Mouse (Mus musculus): ENCODE results near the gene Rad9a. TPM values are rescaled to one million over a fixed set of nuclear protein-coding genes. Genes with fewer than 3 reads are reported as not detected.

The Rad9a gene
- polyA plus RNA-seq, 1 experiment, result 31.9 TPM

- no peak for TF ChIP-seq CTCF (IDR thresholded peaks at IDR 0.05; ENCODE audit: borderline replicate concordance, insufficient read depth, low read depth, low read length)
- TF ChIP-seq POLR2A (IDR thresholded peaks at IDR 0.05; ENCODE audit: borderline replicate concordance, insufficient read depth, low read length), result no peak
- Histone ChIP-seq H3K4me1 (ENCODE audit: control insufficient read depth, insufficient read depth, low read length) (no peaks in the 10 kb centered on the region; the same call in 1 of the 2 replicates), H3K27ac (ENCODE audit: insufficient read depth, low read length) (no peak within 1 kb of the TSS), H3K27me3 (ENCODE audit: control insufficient read depth, insufficient read depth, low read length) (no peaks in the 10 kb centered on the region), H3K4me3 (replicated peaks; ENCODE audit: insufficient read depth, low read depth, low read length) (no peak within 1 kb of the TSS)
- 12% methylated on average over 11 of the region's 11 CpGs for WGBS
- peak; percentile 20 to 24 for DNase-seq
Observed at GRCm38 (mm10) chr19:4175368-4175947, 26.0 kb downstream of the Rad9a start, which contains the start of gene Carns1. Gene Carns1, minus strand, starts transcription at chr19:4175479.

DNA sequence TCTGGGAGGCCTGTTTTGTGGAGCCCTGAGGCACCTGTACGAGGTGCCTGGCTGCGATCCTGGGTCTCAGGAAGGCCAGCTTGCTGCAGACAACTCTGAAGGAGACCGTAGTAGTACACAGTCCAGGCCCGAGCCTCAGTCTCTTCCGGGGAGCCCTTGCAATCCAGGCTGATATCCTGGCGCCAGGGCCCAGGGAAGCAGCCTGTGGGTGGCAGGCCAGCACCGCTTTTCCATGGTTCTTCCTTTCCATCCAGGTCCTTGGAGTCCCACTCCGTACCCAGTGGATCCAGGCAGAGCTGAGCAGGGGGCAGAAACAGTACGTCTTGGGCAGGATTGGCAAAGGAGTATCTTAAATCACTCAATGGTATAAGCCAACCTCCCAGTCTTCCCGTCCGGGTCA, 28.5 kb downstream of the Rad9a start:
- H3K4me1 ChIP-seq (ENCODE audit: control insufficient read depth, insufficient read depth, low read length), result peaks cover 5% of the 10 kb centered on the region
- no peaks in the 10 kb centered on the region for H3K27me3 ChIP-seq (ENCODE audit: control insufficient read depth, insufficient read depth, low read length)
- no peak overlapping the region for H3K27ac ChIP-seq (ENCODE audit: insufficient read depth, low read length)
- 75% methylated on average over 11 of the region's 11 CpGs for WGBS
- H3K4me3 ChIP-seq (replicated peaks; ENCODE audit: insufficient read depth, low read depth, low read length), result no peak overlapping the region
- no peak for DNase-seq
- TF ChIP-seq CTCF (IDR thresholded peaks at IDR 0.05; ENCODE audit: borderline replicate concordance, insufficient read depth, low read depth, low read length) (no peak), POLR2A (IDR thresholded peaks at IDR 0.05; ENCODE audit: borderline replicate concordance, insufficient read depth, low read length) (no peak)

DNA sequence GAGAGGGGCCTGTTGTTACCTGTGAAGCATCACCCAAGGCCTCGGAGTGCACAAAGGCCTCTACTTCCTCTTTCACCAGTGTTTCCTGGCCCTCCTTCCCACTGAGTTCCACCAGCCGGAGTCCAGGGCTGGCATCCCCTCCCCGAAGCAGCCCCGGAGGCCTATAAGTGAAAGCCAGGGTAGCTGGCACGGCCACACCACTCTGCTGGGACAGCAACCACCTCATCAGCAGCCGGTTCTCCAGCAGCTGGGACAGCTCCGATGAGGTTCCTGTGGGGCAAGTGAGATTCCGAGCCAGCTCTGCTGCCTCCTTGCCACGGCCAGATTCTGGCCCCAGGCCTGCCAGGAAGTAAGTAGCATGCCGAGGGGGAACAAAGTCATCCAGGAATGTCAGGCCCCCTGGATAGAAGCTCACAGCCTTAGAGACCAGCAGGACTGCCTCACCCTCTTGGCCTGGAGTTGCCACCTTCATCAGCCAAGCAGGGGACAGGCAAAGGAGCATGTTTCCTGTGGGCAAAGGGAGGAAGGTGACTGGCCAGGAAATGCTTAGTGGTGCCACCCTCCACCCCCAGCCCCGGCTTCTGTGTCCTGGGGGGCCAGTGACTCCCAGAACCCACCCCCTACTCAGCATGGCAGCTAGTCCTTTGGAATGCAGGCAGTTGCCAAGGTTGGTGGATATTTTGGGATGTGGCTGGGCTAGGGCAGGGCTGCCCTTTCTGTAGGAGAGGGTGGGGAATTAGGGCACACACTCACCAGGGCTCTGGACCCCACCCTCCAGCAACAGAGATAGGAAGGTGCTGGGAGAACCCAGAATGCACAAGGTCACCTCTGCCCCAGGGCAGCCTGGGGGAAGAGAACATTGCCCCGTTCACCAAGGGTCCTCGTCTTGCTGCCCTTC, 29.8 kb downstream of the Rad9a start:
- no peaks in the 10 kb centered on the region for H3K27me3 ChIP-seq (ENCODE audit: control insufficient read depth, insufficient read depth, low read length)
- peaks cover 5% of the 10 kb centered on the region for H3K4me1 ChIP-seq (ENCODE audit: control insufficient read depth, insufficient read depth, low read length)
- H3K4me3 ChIP-seq (replicated peaks; ENCODE audit: insufficient read depth, low read depth, low read length), result no peak overlapping the region
- TF ChIP-seq POLR2A (IDR thresholded peaks at IDR 0.05; ENCODE audit: borderline replicate concordance, insufficient read depth, low read length), result no peak
- no peak for TF ChIP-seq CTCF (IDR thresholded peaks at IDR 0.05; ENCODE audit: borderline replicate concordance, insufficient read depth, low read depth, low read length)
- no peak overlapping the region for H3K27ac ChIP-seq (ENCODE audit: insufficient read depth, low read length)
- 47% methylated on average over 13 of the region's 13 CpGs for WGBS
- DNase-seq, result peak; percentile 16 to 17

DNA sequence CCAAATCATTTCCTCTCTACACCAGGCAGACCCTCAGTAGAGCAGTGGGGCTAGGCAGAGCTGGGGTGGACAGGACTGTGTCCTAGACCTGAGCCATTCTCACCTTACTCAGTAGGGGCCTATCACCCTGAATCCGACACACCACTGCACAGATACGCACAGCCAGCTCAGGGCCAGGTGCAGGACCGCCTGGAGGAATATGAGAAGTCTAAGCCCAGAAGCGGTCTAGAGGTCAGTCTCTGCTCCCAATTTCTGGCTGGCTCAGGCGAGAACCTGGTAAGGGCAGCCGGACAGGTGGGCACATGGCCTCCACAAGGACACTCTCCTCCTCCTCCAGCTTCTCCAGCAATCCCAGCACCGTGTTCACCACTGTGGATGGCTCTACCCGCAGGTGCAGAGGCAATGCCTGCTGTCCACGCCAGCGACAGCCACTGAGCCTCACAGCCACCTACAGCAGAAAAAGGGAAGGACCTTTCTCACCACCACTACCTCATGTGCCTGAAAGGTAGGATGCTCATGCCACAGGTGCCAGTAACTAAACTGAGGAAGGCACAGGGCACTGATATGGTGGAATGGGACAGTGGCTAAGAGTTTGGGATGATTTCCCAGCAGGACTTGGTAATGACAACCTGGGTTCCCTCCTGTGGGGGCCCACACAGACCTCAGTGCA, 30.6 kb downstream of the Rad9a start:
- Histone ChIP-seq H3K4me3 (replicated peaks; ENCODE audit: insufficient read depth, low read depth, low read length) (no peak overlapping the region), H3K4me1 (ENCODE audit: control insufficient read depth, insufficient read depth, low read length) (peaks cover 5% of the 10 kb centered on the region), H3K27me3 (ENCODE audit: control insufficient read depth, insufficient read depth, low read length) (no peaks in the 10 kb centered on the region), H3K27ac (ENCODE audit: insufficient read depth, low read length) (no peak overlapping the region)
- no peak for TF ChIP-seq CTCF (IDR thresholded peaks at IDR 0.05; ENCODE audit: borderline replicate concordance, insufficient read depth, low read depth, low read length)
- TF ChIP-seq POLR2A (IDR thresholded peaks at IDR 0.05; ENCODE audit: borderline replicate concordance, insufficient read depth, low read length), result no peak
- WGBS, result 94% methylated on average over 10 of the region's 10 CpGs
- peak in 1 of 2 experiments; percentile 19 for DNase-seq

DNA sequence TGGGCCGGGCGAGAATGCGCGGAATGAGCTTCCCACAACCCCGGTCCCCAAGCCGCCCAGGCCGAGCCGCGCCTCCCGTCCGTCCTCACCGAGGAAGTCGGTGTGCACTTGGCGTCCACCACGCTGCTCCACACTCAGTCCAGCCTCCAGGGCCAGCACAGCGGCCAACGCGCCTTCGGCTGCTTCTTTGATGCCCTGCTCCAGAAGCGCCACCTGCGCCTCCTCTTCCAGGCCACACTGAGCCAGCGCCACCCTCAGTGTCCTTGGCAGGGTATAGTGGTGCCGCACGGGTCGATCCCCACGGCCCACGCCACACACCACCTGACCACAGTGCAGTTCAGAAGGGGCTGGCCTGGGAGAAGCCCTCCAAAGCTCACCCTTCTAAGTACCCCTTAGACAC, 31.7 kb downstream of the Rad9a start:
- Histone ChIP-seq H3K27ac (ENCODE audit: insufficient read depth, low read length) (peak overlapping the region; percentile 86), H3K27me3 (ENCODE audit: control insufficient read depth, insufficient read depth, low read length) (no peaks in the 10 kb centered on the region), H3K4me1 (ENCODE audit: control insufficient read depth, insufficient read depth, low read length) (peaks cover 5% of the 10 kb centered on the region; the same call in 1 of the 2 replicates), H3K4me3 (replicated peaks; ENCODE audit: insufficient read depth, low read depth, low read length) (peak overlapping the region; percentile 73)
- peak in 1 of 2 experiments; percentile 69 for DNase-seq
- no peak for TF ChIP-seq CTCF (IDR thresholded peaks at IDR 0.05; ENCODE audit: borderline replicate concordance, insufficient read depth, low read depth, low read length)
- TF ChIP-seq POLR2A (IDR thresholded peaks at IDR 0.05; ENCODE audit: borderline replicate concordance, insufficient read depth, low read length), result no peak
- WGBS, result under 1% methylated on average over 27 of the region's 27 CpGs

GRCm38 (mm10) chr19:4169378-4169784, 32.1 kb downstream of the Rad9a start:
- DNase-seq, result peak; percentile 99 to 100
- H3K27me3 ChIP-seq (ENCODE audit: control insufficient read depth, insufficient read depth, low read length), result no peaks in the 10 kb centered on the region
- WGBS, result 1% methylated on average over 43 of the region's 43 CpGs
- H3K4me3 ChIP-seq (replicated peaks; ENCODE audit: insufficient read depth, low read depth, low read length), result peak overlapping the region; percentile 73
- peak; percentile 91 for TF ChIP-seq POLR2A (IDR thresholded peaks at IDR 0.05; ENCODE audit: borderline replicate concordance, insufficient read depth, low read length)
- TF ChIP-seq CTCF (IDR thresholded peaks at IDR 0.05; ENCODE audit: borderline replicate concordance, insufficient read depth, low read depth, low read length), result peak; percentile 73
- H3K4me1 ChIP-seq (ENCODE audit: control insufficient read depth, insufficient read depth, low read length), result peaks cover 5% of the 10 kb centered on the region; the same call in 1 of the 2 replicates
- H3K27ac ChIP-seq (ENCODE audit: insufficient read depth, low read length), result peak overlapping the region; percentile 86

DNA sequence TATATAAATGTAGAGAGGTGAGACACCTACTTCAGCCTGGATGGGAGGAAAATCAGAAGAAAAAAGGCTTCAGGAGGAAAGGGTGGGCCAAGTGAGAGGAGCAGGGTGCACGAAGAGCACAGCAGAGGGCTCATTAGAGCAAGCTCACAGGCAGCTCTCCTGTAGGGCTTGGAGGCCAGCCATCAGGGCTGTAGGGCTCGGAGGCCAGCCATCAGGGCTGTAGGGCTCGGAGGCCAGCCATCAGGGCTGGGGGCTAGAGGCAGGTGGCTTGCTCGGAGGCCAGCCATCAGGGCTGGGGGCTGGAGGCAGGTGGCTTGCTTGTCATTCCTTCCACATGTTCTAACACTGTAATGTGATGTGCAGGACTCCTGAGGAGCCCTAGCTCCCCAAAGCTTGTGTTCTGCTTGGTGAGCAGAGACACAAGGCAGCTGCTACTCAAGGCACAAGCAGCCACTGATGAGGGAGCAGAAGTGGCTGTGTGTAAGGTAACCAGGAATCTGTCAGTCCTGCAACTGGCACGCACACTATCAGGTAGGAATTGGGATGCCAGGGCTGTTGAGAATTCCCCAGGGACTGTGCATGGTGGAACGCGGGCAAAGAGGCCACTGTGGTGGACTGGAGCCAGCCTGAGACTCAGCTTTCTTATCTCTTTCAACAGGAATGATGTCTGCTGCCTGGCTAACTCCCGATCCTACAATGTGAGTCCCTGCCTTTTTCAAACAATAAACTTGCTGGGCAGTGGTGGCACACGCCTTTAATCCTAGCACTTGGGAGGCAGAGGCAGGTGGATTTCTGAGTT, 34.6 kb downstream of the Rad9a start:
- TF ChIP-seq POLR2A (IDR thresholded peaks at IDR 0.05; ENCODE audit: borderline replicate concordance, insufficient read depth, low read length) (no peak), CTCF (IDR thresholded peaks at IDR 0.05; ENCODE audit: borderline replicate concordance, insufficient read depth, low read depth, low read length) (no peak)
- Histone ChIP-seq H3K4me3 (replicated peaks; ENCODE audit: insufficient read depth, low read depth, low read length) (no peak overlapping the region), H3K4me1 (ENCODE audit: control insufficient read depth, insufficient read depth, low read length) (peaks cover 7% of the 10 kb centered on the region; the same call in 1 of the 2 replicates), H3K27ac (ENCODE audit: insufficient read depth, low read length) (no peak overlapping the region), H3K27me3 (ENCODE audit: control insufficient read depth, insufficient read depth, low read length) (no peaks in the 10 kb centered on the region)
- DNase-seq, result no peak
- 49% methylated on average over 9 of the region's 9 CpGs for WGBS

Measured in cerebellum, adult 2 months (tissue).